Mouse (Mus musculus) monocyte, adult 5-6 weeks (primary cell): ENCODE measurements around the gene Slc16a8. TPM values are rescaled to one million over a fixed set of nuclear protein-coding genes. Genes with fewer than 3 reads are reported as not detected.

Experiments
- ATAC-seq: fragments of 153-309, 156-312 bp; replicated peaks from 2 replicates; pipeline ENCODE4 v1.8.0; 2017; ENCODE audit warnings: mild to moderate bottlenecking; ENCODE audit not compliant: low TSS enrichment, insufficient number of reproducible peaks, severe bottlenecking, poor library complexity, low FRiP score
- total RNA-seq: library from RNA; stranded (forward); fragments of 200-1000, 200-491, 200-594 nt; gene quantifications from 3 replicates; pipeline ENCODE4 v1.2.3, GENCODE M21; 2017

The Slc16a8 gene
- total RNA-seq: not detected in 3 replicates

DNA sequence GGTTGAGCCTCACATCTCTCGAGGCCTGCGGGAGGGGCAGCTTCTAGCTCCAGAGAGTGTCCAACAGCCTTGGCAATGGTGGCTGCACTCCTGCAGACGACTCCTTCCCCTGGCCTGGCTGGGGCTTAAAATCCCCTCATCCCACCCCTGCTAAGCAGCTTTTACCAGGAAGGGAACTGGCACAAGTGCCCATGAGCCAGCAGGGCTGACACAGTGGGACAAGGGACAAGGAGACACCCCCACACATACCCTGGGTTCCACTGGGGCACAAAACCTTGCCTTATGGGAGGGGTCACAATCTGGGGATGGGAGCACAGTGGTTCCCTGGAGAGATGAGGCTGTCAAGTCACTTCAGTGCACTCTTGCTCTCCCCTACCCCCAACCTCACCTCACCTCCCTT lies at the start of gene Slc16a8:
TSS of gene Slc16a8 (minus strand) at position 101 of the 400 bp plus-strand sequence.
- ATAC-seq: no peak

DNA sequence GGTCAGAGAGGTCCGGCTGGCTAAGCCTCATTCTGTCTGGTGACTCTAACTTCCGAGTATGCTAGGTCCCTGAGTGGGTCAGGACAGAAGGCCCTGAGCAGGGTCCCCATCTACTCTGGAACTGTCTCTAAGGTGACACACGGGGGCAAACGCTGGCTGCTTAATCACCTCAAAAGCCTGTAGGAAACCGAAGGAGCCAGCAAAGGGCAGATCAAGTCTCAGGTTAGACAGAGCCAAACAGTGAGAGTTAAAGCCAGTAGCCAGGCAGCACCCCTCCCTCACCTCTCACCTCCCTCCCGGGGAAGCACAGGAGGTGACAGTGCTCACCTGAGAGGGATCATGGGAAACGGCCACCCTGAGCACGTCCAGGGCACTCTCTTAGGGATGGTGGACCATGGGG lies 49.2 kb upstream of the Slc16a8 start:
- ATAC-seq: no peak

DNA sequence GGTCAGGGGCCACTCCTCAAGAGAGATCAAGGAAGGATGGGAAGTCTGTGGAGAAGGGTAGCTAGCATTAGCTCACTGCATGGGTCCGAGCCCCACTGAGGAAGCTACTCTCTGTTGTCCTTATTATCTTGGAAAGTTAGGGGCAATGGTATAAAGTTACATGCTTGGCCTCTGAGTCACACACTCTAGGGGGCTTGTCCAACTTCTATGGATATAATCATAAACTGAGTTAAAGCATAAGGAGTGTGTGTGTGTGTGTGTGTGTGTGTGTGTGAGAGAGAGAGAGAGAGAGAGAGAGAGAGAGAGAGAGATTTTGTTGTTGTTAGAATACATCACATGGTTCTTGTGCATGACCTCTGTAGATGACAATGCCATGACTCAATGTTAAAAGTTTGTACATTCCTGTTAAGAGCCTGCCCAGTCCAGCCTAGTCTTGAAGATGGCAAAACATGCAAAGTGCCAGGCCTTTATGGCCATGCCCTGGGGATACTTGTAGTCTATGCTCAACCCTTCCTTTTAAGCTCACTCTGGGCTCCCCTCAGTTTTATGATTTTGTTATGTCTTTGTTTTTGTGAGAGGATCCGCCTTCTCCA lies 45.1 kb upstream of the Slc16a8 start:
- no peak for ATAC-seq

DNA sequence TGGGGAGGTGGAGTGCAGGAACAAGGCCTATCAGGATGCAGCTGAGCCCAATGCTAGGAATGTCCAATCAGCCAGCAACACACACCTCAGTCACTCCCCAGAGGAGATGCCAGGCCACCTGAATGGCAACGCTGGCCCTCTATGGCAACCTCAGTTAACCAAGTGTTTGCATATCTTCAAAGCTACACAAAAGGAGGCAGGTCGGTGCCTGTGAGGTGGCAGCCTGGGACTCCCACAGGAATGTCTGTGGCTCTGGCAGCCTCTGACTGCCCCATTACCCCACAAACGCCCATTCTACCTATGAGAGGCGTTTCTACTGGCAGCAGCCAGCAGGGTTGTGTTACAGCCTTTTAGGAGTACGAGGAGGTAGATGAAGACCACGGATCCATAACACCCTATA lies 44.0 kb upstream of the Slc16a8 start:
- no peak for ATAC-seq

DNA sequence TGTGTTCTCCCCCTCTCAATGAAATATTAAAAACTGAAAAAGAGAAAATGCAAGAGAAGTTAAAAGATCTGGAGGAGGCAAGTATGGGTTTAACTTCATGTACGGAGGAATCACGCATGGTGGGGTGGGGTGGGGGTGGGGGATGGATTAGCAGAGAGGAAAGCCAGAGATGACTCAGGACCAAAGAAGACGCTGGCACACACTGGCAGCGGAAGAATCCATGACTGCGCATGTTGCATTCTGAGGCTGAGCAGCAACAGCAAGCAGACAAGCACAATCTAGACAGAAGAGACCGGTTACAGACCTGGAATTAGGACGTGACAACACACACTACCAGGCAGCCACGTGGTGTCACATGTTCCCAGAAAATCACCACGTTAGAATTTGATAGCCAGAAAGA lies 38.2 kb upstream of the Slc16a8 start:
- no peak for ATAC-seq

DNA sequence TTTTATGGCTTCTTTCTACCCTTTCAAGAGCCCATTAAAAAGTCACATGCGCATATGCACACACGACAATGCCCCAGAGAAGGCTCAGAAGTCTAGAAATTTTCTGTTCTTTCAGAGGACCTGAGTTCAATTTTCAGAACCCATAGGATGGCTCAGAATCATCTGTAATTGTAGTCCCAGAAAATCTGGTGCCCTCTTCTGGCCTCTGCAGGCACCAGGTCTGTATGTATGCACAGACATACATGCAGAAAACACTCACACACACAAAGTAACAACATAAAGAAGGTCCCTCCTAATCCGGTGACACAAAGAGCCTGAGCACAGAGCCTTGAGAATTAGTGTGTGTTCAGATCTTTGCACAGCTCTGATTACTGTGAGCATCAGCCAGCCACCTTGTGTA lies 35.8 kb upstream of the Slc16a8 start:
- ATAC-seq: no peak

DNA sequence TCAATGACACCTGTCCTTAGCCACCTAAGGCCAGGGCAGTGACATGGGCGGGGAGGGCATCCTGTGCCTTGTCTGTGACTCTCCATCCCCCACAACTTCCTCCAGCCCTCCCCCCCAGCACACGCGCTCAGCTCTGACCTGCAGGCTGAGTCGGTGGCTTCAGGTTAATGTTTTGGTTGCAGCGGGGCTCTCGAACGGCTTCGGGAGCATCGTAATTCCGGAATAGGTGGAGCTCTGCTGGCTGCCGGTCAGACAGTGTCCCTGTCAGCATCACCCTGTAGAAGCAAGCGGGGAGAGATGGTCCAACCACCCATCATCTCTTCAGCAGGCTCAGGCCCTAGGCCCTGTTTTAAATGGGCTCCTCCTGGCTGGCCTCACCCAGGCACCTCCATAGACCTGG lies 34.9 kb upstream of the Slc16a8 start:
- ATAC-seq: no peak

DNA sequence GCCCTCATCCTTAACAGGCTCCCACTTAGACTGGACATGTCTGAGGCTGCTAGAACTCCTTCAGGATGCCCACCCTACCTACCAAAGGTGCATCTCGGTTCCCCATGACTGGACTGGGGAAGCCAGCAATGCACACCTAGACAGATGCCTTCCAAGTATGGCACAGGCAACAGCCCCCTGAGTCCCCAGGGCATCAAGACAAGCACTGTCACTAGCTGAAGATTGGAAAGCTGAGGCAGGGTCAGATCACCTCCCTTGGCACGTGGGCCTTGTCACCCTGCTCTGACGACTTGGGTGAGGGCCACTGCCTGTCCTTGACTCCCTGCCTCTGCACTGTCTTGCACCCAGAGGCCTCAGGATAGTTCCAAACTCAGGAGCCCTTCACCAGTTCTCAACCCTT lies 33.8 kb upstream of the Slc16a8 start:
- ATAC-seq: no peak

DNA sequence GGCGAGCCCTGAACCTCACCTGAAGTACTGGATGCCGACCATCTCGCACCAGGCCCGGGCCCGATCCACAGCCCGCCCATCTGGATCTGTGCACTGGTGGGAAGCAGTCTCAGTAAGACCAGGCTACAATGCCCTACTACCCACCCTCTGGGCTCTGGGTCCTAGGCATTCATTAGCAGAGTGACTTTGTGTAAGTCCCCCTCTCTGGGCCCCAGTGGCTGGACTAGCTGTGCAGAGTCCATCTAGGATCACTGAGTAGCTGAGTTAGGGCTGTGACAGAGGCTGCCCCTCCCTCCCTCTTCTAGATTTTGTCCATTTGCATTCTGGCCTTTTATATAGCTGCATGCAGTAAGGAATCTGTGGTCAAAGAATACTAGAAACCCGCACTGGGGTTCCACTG lies 32.5 kb upstream of the Slc16a8 start:
- no peak for ATAC-seq

DNA sequence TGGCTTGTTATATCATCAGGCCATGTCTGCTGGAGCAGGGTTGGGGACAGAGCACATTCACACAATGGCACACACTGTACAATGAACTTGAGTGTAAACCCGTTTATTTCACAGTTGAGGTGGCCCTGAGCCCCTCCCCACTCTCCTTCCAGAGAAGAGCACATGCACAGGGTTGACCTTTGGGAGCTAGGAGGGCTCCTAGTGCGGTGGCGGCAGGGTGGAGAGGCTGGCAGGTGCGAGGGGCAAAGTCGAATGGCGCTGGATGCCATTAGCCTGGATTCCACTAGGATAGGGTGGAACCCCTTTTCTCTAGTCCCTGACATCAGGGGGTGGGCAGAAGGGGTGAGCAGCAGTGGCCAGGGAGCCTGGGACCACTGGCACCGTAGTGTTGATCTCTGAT lies 31.6 kb upstream of the Slc16a8 start:
- ATAC-seq: no peak

DNA sequence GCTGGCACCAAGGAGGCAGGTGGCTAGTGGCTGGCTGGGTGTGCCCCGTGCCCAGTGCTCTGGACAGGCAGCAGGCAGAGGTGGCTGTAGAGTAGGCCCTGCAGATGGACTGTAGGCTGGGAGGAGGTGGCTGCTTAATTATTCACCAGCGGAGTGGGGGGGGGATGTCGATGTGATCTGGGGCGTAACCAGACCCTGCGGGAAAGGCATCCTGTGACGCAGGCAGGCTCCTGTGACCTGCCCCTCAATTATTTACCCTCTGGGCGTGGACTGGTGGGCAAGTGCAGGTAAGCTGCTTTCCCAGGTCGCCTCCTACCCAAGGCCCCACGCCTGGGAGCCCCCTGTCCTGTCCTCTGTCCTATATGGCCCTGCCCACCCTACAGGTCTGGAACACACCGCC lies 30.8 kb upstream of the Slc16a8 start, which contains the start of gene Baiap2l2:
TSS of gene Baiap2l2 (minus strand) at position 139 of the 400 bp plus-strand sequence.
- no peak for ATAC-seq

DNA sequence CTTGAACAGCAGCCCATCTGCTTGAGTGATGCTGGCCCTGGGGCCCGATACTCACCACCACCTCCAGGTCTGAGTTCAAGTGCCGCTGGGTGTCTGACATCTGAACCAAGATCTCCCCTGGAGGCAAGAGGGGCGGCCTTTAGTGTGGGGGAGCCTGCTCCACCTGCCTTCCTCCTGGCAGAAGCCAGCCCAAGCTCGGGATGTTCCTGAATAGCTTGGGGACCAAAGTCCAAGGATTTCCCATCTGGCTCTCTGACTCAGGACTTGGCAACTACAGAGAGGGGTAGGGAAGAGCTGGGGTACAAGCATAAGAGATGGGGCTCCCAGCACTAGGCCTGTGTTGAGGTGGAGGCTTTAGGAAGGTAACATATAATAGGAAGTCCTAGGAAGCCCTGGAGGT lies 28.8 kb upstream of the Slc16a8 start:
- no peak for ATAC-seq

DNA sequence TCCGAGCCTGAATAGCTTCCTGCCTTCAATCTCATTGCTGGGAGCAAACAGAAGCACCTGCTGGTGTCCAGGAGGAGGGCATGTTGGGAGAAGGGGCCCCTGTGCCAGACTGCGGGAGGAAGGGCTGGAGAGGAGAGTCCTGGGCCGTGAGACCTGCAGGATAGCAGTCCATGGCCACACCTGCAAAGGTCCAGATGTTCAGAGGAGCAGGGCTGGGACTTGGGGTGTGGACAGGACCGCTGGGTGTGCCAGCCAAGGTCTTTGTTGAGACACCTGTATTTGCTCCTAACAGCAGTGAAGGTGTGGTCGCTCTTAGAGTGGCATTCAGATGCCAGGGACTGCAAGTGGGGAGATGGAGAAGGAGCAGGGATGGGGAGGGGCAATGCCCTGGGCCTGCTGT lies 27.9 kb upstream of the Slc16a8 start:
- ATAC-seq: no peak

DNA sequence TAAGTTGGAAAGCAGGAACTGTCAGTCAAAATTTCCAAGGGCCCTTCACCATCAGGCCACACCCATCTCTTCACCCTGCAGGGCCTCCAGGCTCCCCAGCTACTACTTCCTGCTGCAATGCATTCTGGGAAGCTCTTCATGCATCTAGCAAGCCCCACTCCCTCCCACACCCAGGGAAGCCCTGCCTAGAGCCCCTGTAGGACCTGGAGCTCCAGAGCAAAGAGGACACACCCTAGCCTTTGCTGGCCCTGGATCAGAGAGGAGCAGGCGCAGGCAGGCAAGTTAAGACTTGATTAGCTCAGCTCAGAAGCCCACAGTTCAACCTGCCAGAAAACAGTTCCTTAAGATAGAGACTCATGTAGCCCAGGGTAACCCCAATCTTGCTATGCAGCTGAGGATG lies 26.8 kb upstream of the Slc16a8 start:
- 0 out of 2 replicates have a peak, but pooled peaks have one; percentile 42 for ATAC-seq

DNA sequence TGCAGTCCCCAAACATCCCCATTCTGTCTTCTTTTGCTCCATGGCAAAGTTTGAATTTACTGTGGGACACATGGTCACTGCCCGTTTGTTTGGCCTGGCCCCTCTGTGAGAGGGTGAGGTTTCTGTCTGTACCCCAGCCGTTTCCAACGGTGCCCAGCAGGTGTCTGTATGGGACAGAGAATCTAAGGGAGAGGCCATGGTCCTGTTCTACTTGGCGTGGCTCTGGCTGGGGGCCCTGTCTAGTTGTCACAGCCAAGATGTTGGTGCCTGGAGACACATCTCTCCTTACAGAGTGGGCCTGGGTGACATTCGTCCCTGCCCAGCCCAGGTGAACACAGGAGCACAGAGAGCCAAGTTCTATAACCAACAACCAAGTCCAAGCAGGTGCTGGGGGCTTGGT lies 26.3 kb upstream of the Slc16a8 start:
- ATAC-seq: no peak

DNA sequence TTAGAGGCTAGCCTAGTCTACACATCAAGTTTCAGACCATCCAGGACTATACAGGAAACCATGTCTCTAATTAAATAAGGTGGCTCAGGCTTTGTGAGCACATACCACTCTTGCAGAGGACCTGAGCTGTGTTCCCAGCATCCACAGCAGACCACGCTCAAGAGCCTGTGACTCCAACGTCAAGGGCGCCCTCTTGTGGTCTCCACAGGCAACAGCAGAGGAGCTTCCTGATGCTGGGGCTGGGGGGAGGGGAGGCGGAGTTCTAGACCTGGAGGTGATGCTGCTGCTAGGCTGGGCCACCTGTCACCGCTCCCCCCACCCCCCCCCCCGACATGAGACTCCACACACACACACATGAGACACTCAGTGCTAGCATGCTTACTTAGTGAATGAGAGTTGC lies 25.6 kb upstream of the Slc16a8 start:
- ATAC-seq: 0 out of 2 replicates have a peak, but pooled peaks have one; percentile 32

DNA sequence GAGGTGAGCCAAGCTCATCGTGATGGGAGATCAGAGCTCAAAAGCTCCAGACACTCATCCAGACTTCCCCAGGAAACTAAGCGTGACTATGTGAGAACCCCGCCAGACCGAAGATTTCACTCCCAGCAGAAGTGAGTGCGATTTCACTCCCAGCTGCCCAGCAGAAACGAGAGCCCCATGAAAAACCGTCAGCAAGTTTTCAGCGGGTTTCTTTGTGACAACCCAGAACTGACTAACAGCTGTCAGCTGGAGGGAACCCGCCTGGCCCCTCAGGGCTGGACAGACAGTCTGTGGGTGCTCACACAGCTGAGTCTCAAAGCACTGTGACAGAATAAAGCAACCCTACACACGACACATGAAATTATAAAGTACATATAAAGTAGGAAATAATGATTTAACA lies 23.2 kb upstream of the Slc16a8 start:
- ATAC-seq: no peak

DNA sequence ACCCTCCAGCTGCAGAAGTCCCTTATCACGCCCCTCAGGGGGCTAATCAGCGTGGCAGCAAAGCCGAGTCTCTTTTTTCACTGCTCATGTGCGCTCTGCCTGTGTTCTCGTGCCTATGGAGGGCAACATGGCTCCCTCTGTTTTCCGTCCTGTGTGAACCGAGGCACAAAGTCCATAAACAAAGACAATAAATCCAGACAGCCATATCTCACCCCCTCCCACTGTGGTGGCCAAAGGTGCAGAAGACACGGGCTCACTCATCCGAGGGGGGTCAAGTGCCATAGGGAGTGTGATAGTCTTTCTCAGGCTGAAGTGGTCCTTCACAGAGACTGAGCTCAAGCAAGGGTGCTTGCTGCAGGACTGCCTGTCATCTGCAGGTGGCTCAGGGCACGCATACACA lies 18.5 kb upstream of the Slc16a8 start:
- no peak for ATAC-seq

DNA sequence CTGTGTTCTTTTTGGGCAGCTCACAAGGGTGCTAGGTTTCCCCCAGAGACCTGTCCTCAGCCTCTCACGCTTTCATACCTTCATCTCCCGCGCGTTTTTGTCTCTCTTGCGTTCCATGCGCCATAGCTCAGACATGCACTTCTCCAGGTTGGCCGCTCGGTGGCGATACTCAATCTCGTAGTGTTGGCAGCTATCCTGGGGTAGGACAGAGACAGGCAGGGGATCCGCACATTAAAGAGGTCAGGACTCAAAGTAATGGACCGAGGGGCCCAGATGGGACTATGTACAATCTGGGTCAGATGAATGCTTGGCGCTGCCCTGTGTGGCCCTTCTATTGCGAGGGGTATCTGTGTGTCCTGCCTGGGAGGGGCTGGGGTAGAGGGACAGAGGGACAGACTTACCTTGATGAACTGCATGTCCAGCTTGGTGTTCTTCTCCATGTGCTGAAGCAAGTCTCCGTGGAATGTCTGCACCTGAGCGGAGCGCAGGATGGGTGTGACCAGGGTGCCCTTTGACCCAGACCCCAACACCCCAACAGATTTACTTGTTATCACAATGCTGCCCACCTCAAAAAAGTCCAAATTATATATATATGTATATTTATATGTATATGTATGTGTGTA lies 16.7 kb upstream of the Slc16a8 start:
- ATAC-seq: peak; percentile 66

DNA sequence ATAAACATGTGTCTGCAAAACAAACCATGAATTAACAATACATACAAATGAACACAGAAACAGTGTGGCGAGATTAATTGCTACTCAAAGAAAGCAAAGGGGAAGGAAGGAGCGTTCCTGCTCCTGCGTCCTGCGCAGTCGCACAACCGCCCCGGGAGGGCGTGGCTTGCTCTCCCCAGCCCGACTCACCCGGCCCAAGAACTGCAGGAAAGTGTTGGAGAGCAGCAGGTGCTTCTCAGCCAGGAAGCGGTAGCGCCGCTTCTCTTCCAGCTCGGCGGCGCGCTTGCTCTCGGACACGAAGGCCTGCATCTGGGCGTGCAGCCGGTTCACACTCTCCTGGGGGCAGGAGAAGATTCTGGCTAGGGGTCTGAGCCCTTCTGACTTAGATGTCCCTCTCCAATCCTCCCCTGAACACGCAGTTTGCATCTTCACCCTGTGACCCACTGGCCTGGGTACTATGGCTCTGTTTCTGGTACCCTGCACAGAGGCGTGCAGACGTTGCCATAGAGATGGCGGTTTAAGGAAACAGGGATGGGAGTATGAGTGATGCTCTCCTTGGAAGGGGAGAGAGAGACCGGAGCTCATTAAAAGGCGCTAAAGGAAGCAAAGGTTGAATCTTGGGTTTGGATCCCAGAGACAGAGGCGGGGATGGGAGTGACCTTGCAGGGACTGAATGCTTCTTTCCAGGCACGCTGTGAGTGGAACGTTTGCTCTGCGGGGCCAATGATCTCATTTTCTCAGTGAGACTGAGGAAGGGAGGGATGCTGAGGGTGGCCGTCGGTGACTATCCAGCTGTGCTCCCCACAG lies 16.0 kb upstream of the Slc16a8 start:
- peak; percentile 68 for ATAC-seq
